Mouse (Mus musculus): ENCODE data around the gene Ankfy1.
"Not testable (repeated sequence)": the region's sequence is repeated elsewhere in the genome, so short reads cannot be mapped to it uniquely, and the experiment has no call there.

Ankfy1 gene

GRCm38 (mm10) chr11:72723165-72723564 lies 33.4 kb downstream of the Ankfy1 start:
- no peak for DNase-seq (ENCODE audit: low spot score in 2 of 2)

GRCm38 (mm10) chr11:72723871-72724270 lies 34.1 kb downstream of the Ankfy1 start:
- DNase-seq (ENCODE audit: low spot score in 2 of 2): no peak

- DNase-seq (ENCODE audit: low spot score in 2 of 2): no peak
Measured at GRCm38 (mm10) chr11:72726023-72726422, 36.2 kb downstream of the Ankfy1 start.

GRCm38 (mm10) chr11:72733736-72734135 lies 43.9 kb downstream of the Ankfy1 start:
- no peak for DNase-seq (ENCODE audit: low spot score in 2 of 2)

GRCm38 (mm10) chr11:72734840-72735518 lies 45.2 kb downstream of the Ankfy1 start:
- no peak for DNase-seq (ENCODE audit: low spot score in 2 of 2)

- no peak for DNase-seq (ENCODE audit: low spot score in 2 of 2)
Measured at GRCm38 (mm10) chr11:72735519-72735860, 45.7 kb downstream of the Ankfy1 start.

- DNase-seq (ENCODE audit: low spot score in 2 of 2): no peak
Measured at GRCm38 (mm10) chr11:72736320-72736719, 46.5 kb downstream of the Ankfy1 start.

GRCm38 (mm10) chr11:72737517-72737916 lies 47.7 kb downstream of the Ankfy1 start:
- DNase-seq (ENCODE audit: low spot score in 2 of 2): not testable (repeated sequence)

GRCm38 (mm10) chr11:72739048-72739447 lies 49.2 kb downstream of the Ankfy1 start:
- no peak for DNase-seq (ENCODE audit: low spot score in 2 of 2)

- DNase-seq (ENCODE audit: low spot score in 2 of 2): no peak
Measured at GRCm38 (mm10) chr11:72751956-72752355, 62.1 kb downstream of the Ankfy1 start.

- DNase-seq (ENCODE audit: low spot score in 2 of 2): no peak
Measured at GRCm38 (mm10) chr11:72758316-72758715, 68.5 kb downstream of the Ankfy1 start.

GRCm38 (mm10) chr11:72759581-72759980 lies 69.8 kb downstream of the Ankfy1 start:
- DNase-seq (ENCODE audit: low spot score in 2 of 2): no peak

- DNase-seq (ENCODE audit: low spot score in 2 of 2): no peak
Measured at GRCm38 (mm10) chr11:72760781-72761180, 71.0 kb downstream of the Ankfy1 start.

- DNase-seq (ENCODE audit: low spot score in 2 of 2): peak; percentile 20 to 32
Measured at GRCm38 (mm10) chr11:72764270-72764669, 74.5 kb downstream of the Ankfy1 start.

GRCm38 (mm10) chr11:72767716-72768115 lies 77.9 kb downstream of the Ankfy1 start:
- DNase-seq (ENCODE audit: low spot score in 2 of 2): no peak

- DNase-seq (ENCODE audit: low spot score in 2 of 2): no peak
Measured at GRCm38 (mm10) chr11:72769061-72769460, 79.3 kb downstream of the Ankfy1 start.

GRCm38 (mm10) chr11:72770324-72770723 lies 80.5 kb downstream of the Ankfy1 start:
- no peak for DNase-seq (ENCODE audit: low spot score in 2 of 2)

GRCm38 (mm10) chr11:72770816-72771215 lies 81.0 kb downstream of the Ankfy1 start:
- no peak for DNase-seq (ENCODE audit: low spot score in 2 of 2)

- DNase-seq (ENCODE audit: low spot score in 2 of 2): no peak
Measured at GRCm38 (mm10) chr11:72771461-72771860, 81.7 kb downstream of the Ankfy1 start.

GRCm38 (mm10) chr11:72772611-72773010 lies 82.8 kb downstream of the Ankfy1 start:
- not testable (repeated sequence) for DNase-seq (ENCODE audit: low spot score in 2 of 2)

- DNase-seq (ENCODE audit: low spot score in 2 of 2): no peak
Measured at GRCm38 (mm10) chr11:72778957-72779356, 89.2 kb downstream of the Ankfy1 start.

- no peak for DNase-seq (ENCODE audit: low spot score in 2 of 2)
Measured at GRCm38 (mm10) chr11:72782103-72782502, 92.3 kb downstream of the Ankfy1 start.

- no peak for DNase-seq (ENCODE audit: low spot score in 2 of 2)
Measured at GRCm38 (mm10) chr11:72782503-72782902, 92.7 kb downstream of the Ankfy1 start.

- no peak for DNase-seq (ENCODE audit: low spot score in 2 of 2)
Measured at GRCm38 (mm10) chr11:72792033-72792432, 102.2 kb downstream of the Ankfy1 start.
